Mouse (Mus musculus) CH12.LX (cell line): ENCODE results near the gene Krtdap.

Source experiments
- HCFC1 ChIP-seq: IDR thresholded peaks from 2 replicates; pipeline ENCODE4 v1.6.1; 2012; ENCODE audit warnings: low read depth, mild to moderate bottlenecking, inconsistent platforms, low read length, improper control_type of control experiment
- MAZ ChIP-seq: IDR thresholded peaks from 2 replicates; pipeline ENCODE4 v1.6.1; 2012; ENCODE audit warnings: low read depth, mild to moderate bottlenecking, inconsistent platforms, low read length, improper control_type of control experiment, moderate library complexity

- TF ChIP-seq HCFC1 (no peak), MAZ (no peak)
These were observed 5.0 kb upstream of the Krtdap start for GRCm38 (mm10) chr7:30782658-30783057.
